Mouse (Mus musculus) regulatory T cell (primary cell): Measurements from ENCODE around the gene Auh.

Source experiments
- in situ Hi-C: fragments of 300-600 bp; cut with MboI, MseI; formaldehyde crosslinking; loops from one replicate; pipeline ENCODE4 v1.15.1; 2025; ENCODE audit warnings: high pct_unique_total_duplicates

Gene Auh

GRCm38 (mm10) chr13:52879918-52880317 lies 49.6 kb downstream of the Auh start:
- in situ Hi-C loops: no loop called here

DNA sequence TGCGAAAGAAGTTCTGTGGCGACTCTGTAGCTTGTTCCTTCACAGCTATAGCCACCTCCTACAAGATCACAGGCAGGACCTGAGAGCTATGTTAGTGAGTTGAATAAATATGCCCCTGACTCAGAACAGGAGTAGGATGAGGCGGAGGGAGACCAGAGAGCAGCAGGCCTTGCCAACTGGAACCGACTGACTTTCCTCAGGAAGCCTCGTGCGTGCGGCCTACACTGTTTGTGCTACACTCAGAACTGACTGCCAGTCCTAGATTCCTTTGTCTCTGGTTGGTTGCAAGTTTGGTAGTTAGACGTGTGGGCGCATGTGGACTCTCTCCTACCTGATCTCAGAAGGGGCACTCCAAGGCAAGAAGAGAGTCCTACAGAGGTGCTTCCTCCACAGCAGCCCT lies 50.2 kb downstream of the Auh start:
- in situ Hi-C loops: no loop called here

- in situ Hi-C loops: no loop called here
Observed at GRCm38 (mm10) chr13:52878823-52879222, 50.7 kb downstream of the Auh start.

- in situ Hi-C loops: no loop called here
Observed at GRCm38 (mm10) chr13:52875541-52876325, 53.7 kb downstream of the Auh start.

DNA sequence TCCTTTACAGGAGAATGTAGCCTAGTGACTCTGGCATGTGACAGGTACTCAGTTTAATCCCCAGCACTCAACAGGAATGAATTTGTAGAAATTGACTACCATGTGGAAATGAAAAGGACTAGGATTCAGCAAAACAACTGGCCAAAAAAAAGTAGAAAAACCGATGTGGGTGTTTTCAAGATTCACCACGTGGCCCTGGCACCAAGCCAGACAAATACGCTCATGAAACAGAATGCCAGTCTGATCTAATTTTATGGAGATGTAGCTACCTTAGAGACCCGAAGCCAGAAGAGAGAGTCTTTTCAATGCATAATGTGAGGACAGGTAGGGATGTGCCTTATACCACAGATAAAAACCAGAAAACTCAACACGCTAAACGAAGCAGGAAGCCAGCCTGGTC lies 54.4 kb downstream of the Auh start:
- in situ Hi-C loops: no loop called here

- in situ Hi-C loops: no loop called here
Observed at GRCm38 (mm10) chr13:52874338-52874737, 55.1 kb downstream of the Auh start.

DNA sequence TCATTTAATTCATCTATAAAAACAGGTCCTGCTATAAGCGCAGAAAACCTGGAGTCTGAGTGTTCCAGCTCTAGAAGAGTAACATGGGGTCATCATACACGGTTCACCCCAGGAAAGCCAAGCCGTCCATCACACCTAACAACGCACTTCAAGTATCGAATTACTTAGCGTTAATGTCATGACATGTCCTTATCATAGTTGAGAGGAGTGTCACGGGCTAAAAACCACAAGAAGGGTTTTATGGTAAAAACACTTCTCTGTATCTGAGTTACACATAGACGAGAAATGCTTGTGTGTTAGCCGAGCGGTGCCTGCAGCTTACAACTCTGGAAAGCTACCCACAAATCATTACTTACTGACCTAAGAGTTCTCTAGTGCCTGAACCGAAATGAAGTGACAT lies 55.6 kb downstream of the Auh start:
- in situ Hi-C loops: no loop called here

- in situ Hi-C loops: no loop called here
Observed at GRCm38 (mm10) chr13:52866005-52866792, 63.3 kb downstream of the Auh start.

DNA sequence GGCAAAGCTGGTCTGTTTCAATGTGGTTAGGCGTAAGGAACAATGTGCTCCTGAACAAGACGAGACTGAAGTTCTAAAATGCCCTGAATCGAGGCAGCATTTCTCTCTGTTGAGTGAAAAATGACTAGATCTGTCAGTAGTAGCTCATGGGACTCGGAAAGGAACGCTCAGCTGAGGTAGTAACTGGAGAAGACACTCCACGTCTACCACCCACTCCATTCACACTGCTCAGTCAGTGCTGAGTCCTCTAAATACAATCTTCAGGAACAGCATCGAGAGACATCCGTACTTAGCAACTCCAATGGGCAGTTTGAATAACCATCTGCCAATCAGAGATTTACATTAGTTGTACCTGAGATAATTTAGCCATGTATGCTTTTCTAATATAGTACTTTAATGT lies 66.0 kb downstream of the Auh start:
- in situ Hi-C loops: loop anchor here (5.0 kb wide), 1 partner anchor 54 kb away; no protein-coding TSS in a partner anchor

GRCm38 (mm10) chr13:52860006-52860685 lies 69.3 kb downstream of the Auh start:
- in situ Hi-C loops: loop anchor here (5.0 kb wide), 1 partner anchor 57 kb away; no protein-coding TSS in a partner anchor

GRCm38 (mm10) chr13:52859065-52859820 lies 70.2 kb downstream of the Auh start:
- in situ Hi-C loops: loop anchor here (10.0 kb wide), 1 partner anchor 236 kb away; no protein-coding TSS in a partner anchor

DNA sequence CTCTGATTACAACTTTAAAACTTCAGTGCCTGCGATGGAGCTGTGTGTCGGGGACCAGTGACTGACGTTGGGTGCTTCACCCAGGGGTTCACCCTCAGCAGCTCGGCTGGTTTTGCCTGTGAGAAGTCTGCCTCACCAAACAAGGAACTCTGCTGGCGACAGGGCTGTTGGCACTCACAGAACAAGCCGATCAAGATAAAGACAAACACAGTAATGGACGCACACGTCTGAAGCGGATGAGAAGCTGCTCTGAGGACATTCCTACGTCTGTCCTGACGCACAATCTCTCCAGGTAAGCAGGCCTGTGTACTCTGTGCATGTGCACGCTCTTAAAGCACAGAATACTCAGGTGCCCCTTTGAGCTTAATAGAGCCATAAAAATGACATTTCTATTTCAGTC lies 71.1 kb downstream of the Auh start:
- in situ Hi-C loops: loop anchor here (10.0 kb wide), 1 partner anchor 236 kb away; no protein-coding TSS in a partner anchor

DNA sequence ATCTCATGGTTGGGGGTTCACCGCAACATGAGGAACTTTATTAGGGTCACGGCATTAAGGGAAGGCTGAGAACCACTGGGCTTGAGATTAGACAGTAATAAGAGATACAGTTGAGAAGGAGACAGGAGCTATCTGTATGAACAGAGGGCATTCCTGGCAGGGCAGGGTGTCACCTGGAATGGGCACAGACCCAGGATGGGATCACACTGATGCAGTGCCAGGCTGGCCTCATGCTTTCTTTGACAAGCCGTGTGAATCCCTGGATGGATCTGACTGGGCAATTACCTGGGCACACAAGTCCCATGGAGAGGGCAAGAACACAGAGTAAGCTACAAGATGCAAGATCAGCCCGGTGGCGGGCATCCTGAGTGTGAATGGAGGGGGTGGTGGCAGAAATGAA lies 71.7 kb downstream of the Auh start:
- in situ Hi-C loops: loop anchor here (10.0 kb wide), 1 partner anchor 237 kb away; no protein-coding TSS in a partner anchor

GRCm38 (mm10) chr13:52853536-52853935 lies 75.9 kb downstream of the Auh start:
- in situ Hi-C loops: loop anchor here (10.0 kb wide), 1 partner anchor 241 kb away; no protein-coding TSS in a partner anchor

DNA sequence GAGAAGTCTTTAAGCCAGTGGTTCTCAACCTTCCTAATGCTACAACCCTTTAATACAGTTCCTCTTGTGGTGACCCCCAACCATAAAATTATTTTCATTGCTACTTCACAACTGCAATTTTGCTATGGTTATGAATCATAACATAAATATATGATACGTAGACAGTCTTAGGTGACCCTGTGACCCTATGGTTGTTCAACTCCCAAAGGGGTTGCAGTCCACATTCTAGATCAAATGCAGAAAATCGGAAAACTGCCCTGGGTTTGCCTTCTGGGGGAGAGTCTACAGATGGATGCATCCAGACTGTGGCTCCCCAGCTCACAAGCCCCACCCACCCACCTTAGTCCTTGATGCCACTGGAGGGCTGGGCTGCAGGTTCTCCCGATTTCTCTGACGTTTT lies 77.6 kb downstream of the Auh start:
- in situ Hi-C loops: loop anchor here (10.0 kb wide), 1 partner anchor 243 kb away; no protein-coding TSS in a partner anchor

DNA sequence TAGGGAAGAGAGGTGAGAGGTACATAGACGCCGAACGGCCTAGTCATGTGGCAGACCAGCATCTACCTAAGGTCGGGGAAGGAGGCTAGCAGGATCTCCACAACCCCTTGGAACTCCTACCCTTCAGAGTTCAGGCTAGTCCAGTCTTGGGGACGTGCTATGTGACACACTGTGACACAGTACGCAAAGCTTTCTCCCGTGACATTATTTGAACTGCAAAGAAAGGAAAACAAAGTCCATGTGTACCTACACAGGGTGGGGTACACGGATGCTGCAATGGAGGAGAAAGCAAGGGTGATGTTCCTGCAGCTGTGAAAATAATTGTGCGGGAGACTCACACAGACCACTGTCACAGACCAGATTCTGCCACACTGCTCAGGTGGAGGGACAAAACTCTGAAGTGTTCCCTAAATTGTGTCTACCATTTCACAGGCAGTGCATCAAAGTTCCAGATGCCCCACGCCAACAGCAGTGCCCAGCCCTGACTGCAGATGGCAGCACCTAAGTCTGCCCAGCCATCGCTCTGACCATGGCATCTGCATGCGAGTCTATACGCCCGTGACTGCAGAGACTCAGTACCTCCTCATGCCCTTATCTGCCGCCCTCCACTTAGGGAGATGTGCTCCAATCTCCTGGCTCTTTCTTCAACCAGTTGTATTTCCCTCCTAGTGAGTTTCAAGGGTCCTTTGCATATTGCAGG lies 79.3 kb downstream of the Auh start:
- in situ Hi-C loops: loop anchor here (10.0 kb wide), 1 partner anchor 245 kb away; no protein-coding TSS in a partner anchor

DNA sequence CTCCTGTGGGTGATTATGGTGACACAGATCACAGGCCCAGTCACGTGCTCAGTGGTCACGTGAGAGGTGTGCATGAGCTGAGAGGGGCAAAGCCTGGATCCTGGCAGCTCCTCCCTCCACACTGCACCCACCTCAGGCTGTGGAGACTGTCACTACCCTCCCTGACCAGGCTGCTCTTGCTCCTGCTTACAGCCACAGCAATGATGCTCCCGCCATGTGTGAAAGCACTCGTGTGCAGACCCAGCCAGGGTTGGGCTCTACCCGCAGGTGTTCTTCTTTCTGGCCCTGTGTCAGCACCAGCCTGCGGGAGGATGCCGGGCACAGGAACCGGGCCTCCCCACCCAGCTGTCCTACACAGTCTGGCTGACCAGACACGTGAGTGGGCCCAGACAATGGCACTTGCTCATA lies 80.1 kb downstream of the Auh start:
- in situ Hi-C loops: no loop called here

- in situ Hi-C loops: no loop called here
Observed at GRCm38 (mm10) chr13:52847481-52847880, 82.0 kb downstream of the Auh start.

DNA sequence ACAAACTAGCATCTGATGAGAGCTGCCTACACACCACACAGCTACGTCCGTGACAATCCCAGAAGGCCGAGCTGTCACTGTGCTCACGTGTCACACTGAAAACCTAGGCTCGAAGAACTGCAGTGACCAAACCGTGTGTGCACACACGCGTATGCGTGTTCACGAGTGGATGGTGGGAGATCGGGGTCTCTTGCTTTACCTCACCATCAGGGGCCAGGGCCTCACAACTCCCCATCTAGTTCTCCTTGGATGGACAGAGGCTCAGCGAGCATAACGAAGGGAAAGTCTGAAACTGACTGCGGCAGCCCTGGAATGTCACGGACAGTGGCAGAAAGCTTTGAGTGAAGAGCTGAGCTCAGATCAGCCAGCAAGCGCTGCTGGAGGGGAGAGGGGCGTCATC lies 82.4 kb downstream of the Auh start:
- in situ Hi-C loops: no loop called here

GRCm38 (mm10) chr13:52845618-52846017 lies 83.9 kb downstream of the Auh start:
- in situ Hi-C loops: no loop called here
